Mouse (Mus musculus): ENCODE results near the gene Mylpf.
"Not testable (repeated sequence)": the region's sequence is repeated elsewhere in the genome, so short reads cannot be mapped to it uniquely, and the experiment has no call there.

Gene Mylpf

GRCm38 (mm10) chr7:127225147-127225995 is 16.7 kb downstream of the Mylpf start:
- no peak for DNase-seq (ENCODE audit: low spot score)

GRCm38 (mm10) chr7:127228615-127229303 is 20.1 kb downstream of the Mylpf start:
- peak; percentile 79 for DNase-seq (ENCODE audit: low spot score)

- DNase-seq (ENCODE audit: low spot score), result no peak
Measured at GRCm38 (mm10) chr7:127231376-127231775, 22.7 kb downstream of the Mylpf start.

GRCm38 (mm10) chr7:127231826-127232621 is 23.3 kb downstream of the Mylpf start:
- no peak for DNase-seq (ENCODE audit: low spot score)

GRCm38 (mm10) chr7:127232622-127233367 is 24.1 kb downstream of the Mylpf start, which contains the start of the genes Zfp553 and Sept1:
Gene Zfp553, plus strand, starts transcription at chr7:127233061.
Gene Sept1, minus strand, starts transcription at chr7:127233130.
- DNase-seq (ENCODE audit: low spot score), result peak; percentile 76

- DNase-seq (ENCODE audit: low spot score), result no peak
Measured at GRCm38 (mm10) chr7:127233368-127233749, 24.7 kb downstream of the Mylpf start.

- no peak for DNase-seq (ENCODE audit: low spot score)
Measured at GRCm38 (mm10) chr7:127233765-127234164, 25.1 kb downstream of the Mylpf start.

- DNase-seq (ENCODE audit: low spot score), result no peak
Measured at GRCm38 (mm10) chr7:127234777-127235176, 26.1 kb downstream of the Mylpf start.

- no peak for DNase-seq (ENCODE audit: low spot score)
Measured at GRCm38 (mm10) chr7:127243361-127243867, 34.7 kb downstream of the Mylpf start.

- DNase-seq (ENCODE audit: low spot score), result peak; percentile 92
Measured at GRCm38 (mm10) chr7:127243870-127244657, 35.4 kb downstream of the Mylpf start, which contains the start of gene Zfp771. Gene Zfp771, plus strand, starts transcription at chr7:127244274.

GRCm38 (mm10) chr7:127244658-127245510 is 36.2 kb downstream of the Mylpf start:
- no peak for DNase-seq (ENCODE audit: low spot score)

GRCm38 (mm10) chr7:127250511-127250910 is 41.8 kb downstream of the Mylpf start:
- not testable (repeated sequence) for DNase-seq (ENCODE audit: low spot score)

GRCm38 (mm10) chr7:127252414-127252813 is 43.7 kb downstream of the Mylpf start:
- DNase-seq (ENCODE audit: low spot score), result no peak

GRCm38 (mm10) chr7:127253341-127253740 is 44.7 kb downstream of the Mylpf start:
- DNase-seq (ENCODE audit: low spot score), result no peak

GRCm38 (mm10) chr7:127253821-127254769 is 45.4 kb downstream of the Mylpf start:
- peak; percentile 91 for DNase-seq (ENCODE audit: low spot score)

GRCm38 (mm10) chr7:127255008-127255407 is 46.3 kb downstream of the Mylpf start:
- DNase-seq (ENCODE audit: low spot score), result no peak

GRCm38 (mm10) chr7:127255965-127256364 is 47.3 kb downstream of the Mylpf start:
- no peak for DNase-seq (ENCODE audit: low spot score)

GRCm38 (mm10) chr7:127256518-127256917 is 47.8 kb downstream of the Mylpf start:
- DNase-seq (ENCODE audit: low spot score), result no peak

All from urinary bladder, postnatal 25 days (tissue).